Mouse (Mus musculus) testis, adult 2 months (tissue): ENCODE data around the gene Upk1b.

Experiments
- CTCF ChIP-seq: fragments of 200-500 bp; IDR thresholded peaks from 2 replicates; pipeline ENCODE4 v1.5.1; 2012; ENCODE audit warnings: low read depth, mild to moderate bottlenecking, inconsistent platforms, low read length, moderate library complexity; ENCODE audit not compliant: control insufficient read depth, insufficient read depth, insufficient replicate concordance
- POLR2A ChIP-seq: fragments of 200-500 bp; IDR thresholded peaks from 2 replicates; pipeline ENCODE4 v1.6.1; 2012; ENCODE audit warnings: low read depth, mild to moderate bottlenecking, inconsistent platforms, low read length, moderate library complexity; ENCODE audit not compliant: control insufficient read depth

DNA sequence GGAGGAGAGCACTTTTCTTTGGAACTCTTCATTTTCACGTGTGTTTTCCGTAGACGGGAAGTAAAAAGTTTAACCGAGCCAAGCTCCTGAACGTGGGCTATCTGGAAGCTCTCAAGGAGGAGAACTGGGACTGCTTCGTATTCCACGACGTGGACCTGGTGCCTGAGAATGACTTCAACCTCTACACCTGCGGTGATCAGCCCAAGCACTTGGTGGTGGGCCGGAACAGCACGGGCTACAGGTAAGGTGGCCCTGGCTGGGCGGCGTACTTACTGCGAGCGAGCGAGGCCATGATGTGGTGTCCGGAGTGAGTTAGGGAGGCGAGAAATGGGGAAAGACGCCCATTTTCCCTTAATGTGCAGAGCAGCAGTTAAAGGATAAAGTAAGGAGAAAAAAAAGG lies 42.5 kb downstream of the Upk1b start:
- TF ChIP-seq POLR2A, result no peak
- TF ChIP-seq CTCF, result no peak
